Mouse (Mus musculus): Measurements from ENCODE around the gene Vgll4.

- TF ChIP-seq POLR2A (IDR thresholded peaks at IDR 0.05; ENCODE audit: low read depth, low read length) (no peak), CTCF (conservative IDR thresholded peaks at IDR 0.05 in 1 of 2, IDR thresholded peaks at IDR 0.05 in 1 of 2; ENCODE audit: low read depth in 2 of 2, low read length in 2 of 2) (peak in 1 of 2 experiments; percentile 47; a peak in 2 of 4 replicates), EP300 (IDR thresholded peaks at IDR 0.05; ENCODE audit: low read length) (no peak), HCFC1 (IDR thresholded peaks at IDR 0.05; ENCODE audit: low read depth, low read length) (no peak), NELFE (IDR thresholded peaks at IDR 0.05; ENCODE audit: low read depth, low read length) (no peak), JUND (conservative IDR thresholded peaks at IDR 0.05; ENCODE audit: low read depth, low read length) (no peak), ZMIZ1 (IDR thresholded peaks at IDR 0.05; ENCODE audit: low read depth, low read length) (no peak), TCF12 (IDR thresholded peaks at IDR 0.05; ENCODE audit: low read depth, low read length) (no peak), BHLHE40 (IDR thresholded peaks at IDR 0.05; ENCODE audit: low read depth, low read length) (peak; percentile 56), E2F4 (IDR thresholded peaks at IDR 0.05; ENCODE audit: insufficient replicate concordance, low read depth, low read length) (no peak), ZC3H11A (IDR thresholded peaks at IDR 0.05; ENCODE audit: low read depth, low read length) (no peak), MEF2A (IDR thresholded peaks at IDR 0.05; ENCODE audit: borderline replicate concordance, low read depth, low read length) (no peak)
Measured at GRCm38 (mm10) chr6:114894548-114895106, 75.2 kb downstream of the Vgll4 start.

All from CH12.LX (cell line).